Mouse (Mus musculus): ENCODE results near the gene Ucp2. TPM values are rescaled to one million over a fixed set of nuclear protein-coding genes. Genes with fewer than 3 reads are reported as not detected.

The Ucp2 gene
- 814 and 842 TPM in 2 replicates for polyA plus RNA-seq (2016; fragmentation: Nextera tagmentation; extraction: Ambion mirVana)

DNA sequence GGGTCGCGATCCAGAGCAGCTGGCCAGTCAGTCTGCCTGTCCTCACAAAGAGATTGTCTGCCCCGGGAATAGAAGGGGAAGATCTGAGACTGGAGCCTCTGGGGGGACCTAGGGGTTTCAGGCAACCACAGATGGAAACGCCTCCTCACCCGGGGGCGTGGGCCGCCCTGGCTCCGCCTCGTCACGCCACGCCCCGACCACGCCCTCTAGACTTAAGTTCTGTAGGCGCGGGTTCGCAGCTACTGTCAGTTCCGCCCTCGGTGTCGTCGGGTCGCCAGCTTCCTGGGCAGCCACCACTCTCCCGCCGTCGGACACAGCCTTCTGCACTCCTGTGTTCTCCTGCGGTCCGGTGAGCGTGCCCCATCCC is at the start of gene Ucp2:
Gene Ucp2, plus strand, starts transcription at position 221 of the 367 bp plus-strand sequence.
- H3K27me3 ChIP-seq (replicated peaks): no peaks in the 10 kb centered on the region
- peak within 1 kb of the TSS; percentile 82 for H3K4me3 ChIP-seq
- peak within 1 kb of the TSS; percentile 94 for H3K4me2 ChIP-seq
- H3K27ac ChIP-seq: peak within 1 kb of the TSS; percentile 91
- peak; percentile 86 for ATAC-seq
- no peaks in the 10 kb centered on the region for H3K9me3 ChIP-seq (replicated peaks)
- H3K9ac ChIP-seq: peak within 1 kb of the TSS; percentile 95
- peaks cover 54% of the 10 kb centered on the region for H3K4me1 ChIP-seq
- under 1% methylated on average over 27 of the region's 27 CpGs for WGBS (ENCODE audit: insufficient replicate concordance)
- H3K36me3 ChIP-seq: peaks cover 42% of the 10 kb centered on the region

DNA sequence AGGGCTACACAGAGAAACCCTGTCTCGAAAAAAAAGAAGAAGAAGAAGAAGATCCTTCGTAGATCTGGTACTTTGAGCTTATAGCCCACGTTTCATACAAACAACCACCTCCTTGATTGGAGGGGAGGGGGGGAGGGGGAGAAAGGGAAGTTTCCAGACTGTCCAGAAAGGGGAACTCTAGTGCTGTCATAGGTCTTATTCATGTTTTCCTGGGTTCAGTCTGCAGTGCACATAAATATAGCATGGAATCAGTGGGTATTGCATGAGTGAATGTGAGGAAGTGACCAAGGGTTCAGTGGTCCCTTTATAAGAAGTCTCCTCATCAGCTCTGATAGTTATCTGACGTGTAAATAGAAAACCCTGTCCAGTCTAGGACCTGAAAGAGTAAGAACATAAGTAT is 49.4 kb upstream of the Ucp2 start:
- Histone ChIP-seq H3K9ac (no peak overlapping the region), H3K4me3 (no peak overlapping the region), H3K4me1 (0 out of 2 replicates have a peak, but pooled peaks cover under 1% of the 10 kb centered on the region), H3K27me3 (replicated peaks) (no peaks in the 10 kb centered on the region), H3K36me3 (peaks cover 77% of the 10 kb centered on the region), H3K27ac (no peak overlapping the region), H3K4me2 (no peak overlapping the region), H3K9me3 (replicated peaks) (no peaks in the 10 kb centered on the region)
- ATAC-seq: no peak
- 53% methylated on average over 4 of the region's 4 CpGs for WGBS (ENCODE audit: insufficient replicate concordance)

DNA sequence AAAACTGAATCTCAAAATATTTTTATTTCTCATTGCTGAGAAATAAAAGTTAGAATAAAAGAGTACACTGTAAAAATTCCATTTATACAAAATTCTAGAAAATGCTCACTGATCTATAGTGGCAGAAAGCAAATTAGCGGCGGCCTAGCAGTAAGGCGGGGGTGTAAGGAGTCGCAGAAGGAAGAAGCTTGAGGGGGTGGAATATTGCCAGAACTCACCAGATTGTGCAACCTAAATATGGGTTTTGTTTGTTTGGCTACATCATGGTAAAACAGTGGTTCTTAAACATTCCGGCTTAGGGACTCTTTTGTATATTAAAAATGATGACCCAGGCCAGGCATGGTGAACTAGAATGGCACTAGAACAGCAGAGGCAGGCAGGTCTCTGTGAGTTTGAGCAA is 46.9 kb upstream of the Ucp2 start:
- no peak overlapping the region for H3K27ac ChIP-seq
- 91% methylated on average over 5 of the region's 5 CpGs for WGBS (ENCODE audit: insufficient replicate concordance)
- H3K27me3 ChIP-seq (replicated peaks): no peaks in the 10 kb centered on the region
- no peaks in the 10 kb centered on the region for H3K9me3 ChIP-seq (replicated peaks)
- H3K36me3 ChIP-seq: peaks cover 82% of the 10 kb centered on the region
- H3K4me3 ChIP-seq: no peak overlapping the region
- no peak for ATAC-seq
- no peak overlapping the region for H3K9ac ChIP-seq
- H3K4me1 ChIP-seq: 0 out of 2 replicates have a peak, but pooled peaks cover 7% of the 10 kb centered on the region
- no peak overlapping the region for H3K4me2 ChIP-seq

DNA sequence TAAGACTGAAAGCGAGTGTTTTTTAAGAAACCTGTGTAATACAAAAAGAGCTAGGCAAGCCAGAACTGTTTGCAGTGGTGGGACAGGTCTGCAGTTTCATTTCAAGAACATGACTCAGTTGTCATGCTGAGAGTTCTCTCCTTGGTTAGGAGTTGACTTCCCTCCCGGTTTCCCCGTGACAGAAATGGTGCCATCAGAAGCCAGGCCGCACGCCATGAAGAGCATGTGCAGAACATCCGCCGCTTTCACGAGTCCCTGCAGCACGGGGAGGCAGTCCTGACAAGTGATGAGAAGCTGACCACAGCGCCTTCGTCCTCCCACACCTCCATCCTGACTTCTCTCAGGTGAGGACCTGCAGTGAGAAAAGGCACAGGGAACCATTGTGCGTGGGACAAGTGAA is 44.6 kb upstream of the Ucp2 start:
- 86% methylated on average over 12 of the region's 12 CpGs for WGBS (ENCODE audit: insufficient replicate concordance)
- H3K9me3 ChIP-seq (replicated peaks): no peaks in the 10 kb centered on the region
- H3K27me3 ChIP-seq (replicated peaks): no peaks in the 10 kb centered on the region
- H3K36me3 ChIP-seq: peaks cover 83% of the 10 kb centered on the region
- H3K9ac ChIP-seq: no peak overlapping the region
- no peak for ATAC-seq
- H3K4me3 ChIP-seq: no peak overlapping the region
- no peak overlapping the region for H3K4me2 ChIP-seq
- H3K4me1 ChIP-seq: 0 out of 2 replicates have a peak, but pooled peaks cover 7% of the 10 kb centered on the region
- H3K27ac ChIP-seq: no peak overlapping the region

DNA sequence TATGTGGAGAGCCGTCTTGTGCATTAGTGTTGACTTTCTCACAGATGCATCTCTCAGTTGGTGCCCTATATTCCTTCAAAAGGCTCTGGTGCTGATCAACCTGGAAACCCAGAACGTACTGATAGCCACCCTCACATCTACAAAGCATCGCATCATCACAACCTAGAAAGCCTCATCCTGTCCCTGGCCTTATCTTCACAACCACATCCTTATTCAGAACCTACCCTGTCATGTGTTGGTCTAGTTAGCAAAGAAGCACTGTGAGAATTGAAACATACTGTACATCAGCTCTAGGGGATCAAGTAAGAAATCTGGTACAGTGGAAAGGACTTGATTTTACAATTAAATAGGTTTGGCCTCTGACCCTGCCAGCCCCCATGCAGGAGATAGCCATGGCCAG is 44.2 kb upstream of the Ucp2 start:
- Histone ChIP-seq H3K4me1 (0 out of 2 replicates have a peak, but pooled peaks cover 7% of the 10 kb centered on the region), H3K9ac (no peak overlapping the region), H3K27ac (no peak overlapping the region), H3K4me2 (no peak overlapping the region), H3K4me3 (no peak overlapping the region), H3K9me3 (replicated peaks) (no peaks in the 10 kb centered on the region), H3K27me3 (replicated peaks) (no peaks in the 10 kb centered on the region), H3K36me3 (peaks cover 83% of the 10 kb centered on the region)
- WGBS (ENCODE audit: insufficient replicate concordance): 52% methylated on average over 3 of the region's 3 CpGs
- no peak for ATAC-seq

DNA sequence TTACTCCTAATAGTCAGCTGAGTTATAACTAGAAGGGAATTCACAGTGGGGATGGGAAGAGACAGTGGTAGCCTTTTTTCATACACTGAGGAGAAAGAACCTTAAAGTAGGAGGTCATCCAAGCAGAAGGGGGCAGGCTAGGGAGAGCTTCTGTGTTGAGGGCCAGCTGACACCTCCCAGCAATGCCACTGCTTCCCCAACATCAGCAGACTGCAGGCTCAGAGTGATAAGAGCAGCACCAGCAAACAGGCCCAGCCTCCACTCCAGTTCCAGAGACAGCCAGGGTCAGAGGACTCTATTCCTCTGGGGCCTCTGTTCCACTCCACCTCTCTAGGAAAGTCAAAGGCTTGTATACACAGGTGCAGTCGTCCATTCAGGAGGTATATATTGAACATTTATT is 35.0 kb upstream of the Ucp2 start:
- peak overlapping the region; percentile 57 for H3K9ac ChIP-seq
- H3K27me3 ChIP-seq (replicated peaks): no peaks in the 10 kb centered on the region
- peak overlapping the region; percentile 100 for H3K27ac ChIP-seq
- H3K36me3 ChIP-seq: peaks cover 83% of the 10 kb centered on the region
- H3K4me2 ChIP-seq: peak overlapping the region; percentile 43
- no peak overlapping the region for H3K4me3 ChIP-seq
- H3K9me3 ChIP-seq (replicated peaks): no peaks in the 10 kb centered on the region
- peak; percentile 95 for ATAC-seq
- H3K4me1 ChIP-seq: peaks cover 58% of the 10 kb centered on the region
- WGBS (ENCODE audit: insufficient replicate concordance): 25% methylated on average over 1 of the region's 1 CpGs

DNA sequence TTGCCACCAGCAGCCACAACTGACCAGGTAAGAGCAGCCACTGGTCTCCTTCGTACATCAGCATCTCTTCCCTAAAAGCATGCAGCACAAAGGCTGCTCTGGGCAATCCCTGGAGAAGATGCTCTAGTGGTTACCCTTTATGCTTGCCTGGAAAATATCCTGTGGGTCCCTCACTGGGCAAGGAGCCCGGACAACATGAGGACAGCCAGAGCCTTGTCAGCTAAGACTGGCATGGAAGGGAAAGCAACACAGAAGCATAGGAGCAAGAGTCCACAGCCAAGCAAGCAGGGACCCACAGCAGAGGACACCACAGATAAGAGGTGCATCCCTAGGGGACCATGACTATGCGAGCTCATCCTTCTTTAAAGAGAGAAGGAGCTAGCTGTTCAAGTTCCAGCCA is 33.3 kb upstream of the Ucp2 start:
- no peak for ATAC-seq
- peak overlapping the region; percentile 100 for H3K27ac ChIP-seq
- H3K4me3 ChIP-seq: no peak overlapping the region
- H3K4me1 ChIP-seq: peaks cover 75% of the 10 kb centered on the region
- H3K4me2 ChIP-seq: no peak overlapping the region
- 87% methylated on average over 3 of the region's 3 CpGs for WGBS (ENCODE audit: insufficient replicate concordance)
- H3K36me3 ChIP-seq: peaks cover 83% of the 10 kb centered on the region
- H3K9me3 ChIP-seq (replicated peaks): no peaks in the 10 kb centered on the region
- no peaks in the 10 kb centered on the region for H3K27me3 ChIP-seq (replicated peaks)
- H3K9ac ChIP-seq: peak overlapping the region; percentile 7; the same call in 1 of the 2 replicates

DNA sequence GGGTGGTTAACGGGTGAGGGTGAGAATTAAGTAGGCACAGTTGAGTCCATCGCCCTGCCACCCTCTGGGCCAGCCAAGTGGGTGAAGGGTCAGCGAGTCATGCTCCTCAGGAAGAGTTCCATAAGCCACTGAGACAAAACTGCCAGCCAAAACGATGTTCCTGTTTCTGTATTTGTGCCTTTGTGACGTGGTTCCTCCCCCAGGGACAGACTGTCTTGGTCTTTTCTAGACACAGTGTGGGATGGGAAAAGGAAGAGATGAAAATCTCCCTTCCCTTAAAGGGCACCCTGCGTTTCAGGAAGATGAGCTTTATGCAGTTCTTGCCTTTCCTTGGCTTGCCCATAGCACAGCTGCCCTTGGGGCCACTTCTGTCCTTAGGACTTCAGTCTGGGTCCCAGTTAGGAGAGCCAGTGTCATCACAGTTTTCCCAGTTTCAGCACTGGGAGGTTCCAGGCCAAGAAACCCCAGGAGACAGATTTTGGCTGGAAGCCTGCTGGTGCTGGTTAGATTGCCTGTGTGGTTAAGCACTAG is 31.5 kb upstream of the Ucp2 start:
- no peak for ATAC-seq
- 63% methylated on average over 6 of the region's 6 CpGs for WGBS (ENCODE audit: insufficient replicate concordance)
- Histone ChIP-seq H3K9me3 (replicated peaks) (no peaks in the 10 kb centered on the region), H3K27me3 (replicated peaks) (no peaks in the 10 kb centered on the region), H3K27ac (peak overlapping the region; percentile 100), H3K4me2 (peak overlapping the region; percentile 84; the same call in 1 of the 2 replicates), H3K9ac (peak overlapping the region; percentile 90), H3K4me3 (no peak overlapping the region), H3K4me1 (peaks cover 93% of the 10 kb centered on the region), H3K36me3 (peaks cover 73% of the 10 kb centered on the region)

DNA sequence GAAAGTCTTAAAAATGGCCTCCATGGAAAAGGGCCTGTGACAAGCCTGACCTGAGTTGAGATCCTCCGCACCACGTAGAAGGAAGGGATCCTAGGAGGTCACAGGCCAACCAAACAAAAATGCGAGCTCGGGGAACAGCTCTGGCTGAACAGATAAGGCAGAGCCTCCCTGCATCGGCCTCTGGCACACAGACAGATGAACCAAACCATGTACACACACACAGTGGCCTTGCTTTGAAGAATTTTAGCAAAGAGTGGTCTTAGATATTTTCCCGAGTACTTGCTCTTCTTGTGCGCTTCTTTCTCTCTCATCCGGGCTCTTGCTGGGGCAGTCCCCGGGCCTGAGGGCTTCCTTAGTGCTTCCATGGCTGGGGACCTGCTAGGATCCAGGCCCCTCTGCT is 29.9 kb upstream of the Ucp2 start:
- Histone ChIP-seq H3K9me3 (replicated peaks) (no peaks in the 10 kb centered on the region), H3K27me3 (replicated peaks) (no peaks in the 10 kb centered on the region), H3K4me1 (peaks cover 96% of the 10 kb centered on the region), H3K36me3 (peaks cover 65% of the 10 kb centered on the region), H3K4me2 (peak overlapping the region; percentile 84), H3K4me3 (peak overlapping the region; percentile 29), H3K27ac (peak overlapping the region; percentile 100), H3K9ac (peak overlapping the region; percentile 90)
- ATAC-seq: peak; percentile 53
- 22% methylated on average over 9 of the region's 9 CpGs for WGBS (ENCODE audit: insufficient replicate concordance)

DNA sequence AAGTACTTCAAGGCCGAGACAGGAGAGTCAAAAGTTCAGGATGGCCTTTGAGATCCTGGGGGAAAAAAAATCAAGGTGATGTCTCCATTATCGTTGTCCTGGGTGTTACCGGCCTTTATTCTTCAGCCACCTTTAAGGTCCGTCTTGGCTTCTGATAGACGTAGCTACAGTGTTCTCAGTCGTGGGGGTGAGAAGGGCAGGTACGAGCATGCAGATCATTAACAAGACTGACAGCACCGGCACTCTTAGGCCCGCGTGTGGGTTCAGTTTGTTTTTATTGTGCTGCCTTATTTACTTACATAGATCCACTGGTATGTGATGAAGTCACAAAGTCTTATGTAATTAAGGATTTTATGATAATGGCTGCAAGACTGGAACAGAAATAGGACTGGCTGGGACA is 29.4 kb upstream of the Ucp2 start:
- peak overlapping the region; percentile 84 for H3K4me2 ChIP-seq
- no peaks in the 10 kb centered on the region for H3K27me3 ChIP-seq (replicated peaks)
- ATAC-seq: no peak
- H3K36me3 ChIP-seq: peaks cover 68% of the 10 kb centered on the region
- 73% methylated on average over 10 of the region's 10 CpGs for WGBS (ENCODE audit: insufficient replicate concordance)
- peaks cover 96% of the 10 kb centered on the region for H3K4me1 ChIP-seq
- peak overlapping the region; percentile 100 for H3K27ac ChIP-seq
- H3K4me3 ChIP-seq: peak overlapping the region; percentile 67; the same call in 1 of the 2 replicates
- no peaks in the 10 kb centered on the region for H3K9me3 ChIP-seq (replicated peaks)
- peak overlapping the region; percentile 90 for H3K9ac ChIP-seq

DNA sequence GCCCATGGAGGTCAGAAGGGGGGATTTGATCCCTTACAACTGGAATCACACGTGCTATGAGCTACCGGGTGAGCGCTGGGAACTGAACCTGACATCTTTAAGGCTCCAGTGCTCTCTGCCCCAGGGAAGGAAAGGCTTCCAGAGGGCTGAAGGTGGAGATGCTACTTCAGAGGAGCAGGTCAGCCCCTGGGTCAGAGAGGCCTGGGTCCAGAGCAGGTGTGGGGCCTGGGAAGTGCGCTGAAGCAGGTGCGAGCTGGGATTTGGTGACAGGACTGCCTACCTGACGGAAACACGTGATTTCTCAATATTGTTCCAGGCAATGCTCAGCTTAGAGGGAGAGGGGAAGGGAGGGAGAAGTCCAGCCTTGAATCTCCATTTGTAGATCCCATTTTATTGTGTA is 28.9 kb upstream of the Ucp2 start:
- H3K9ac ChIP-seq: peak overlapping the region; percentile 90
- H3K9me3 ChIP-seq (replicated peaks): no peaks in the 10 kb centered on the region
- 91% methylated on average over 7 of the region's 7 CpGs for WGBS (ENCODE audit: insufficient replicate concordance)
- peaks cover 96% of the 10 kb centered on the region for H3K4me1 ChIP-seq
- ATAC-seq: no peak
- peak overlapping the region; percentile 67 for H3K4me3 ChIP-seq
- H3K36me3 ChIP-seq: peaks cover 68% of the 10 kb centered on the region
- peak overlapping the region; percentile 100 for H3K27ac ChIP-seq
- no peaks in the 10 kb centered on the region for H3K27me3 ChIP-seq (replicated peaks)
- peak overlapping the region; percentile 84 for H3K4me2 ChIP-seq

DNA sequence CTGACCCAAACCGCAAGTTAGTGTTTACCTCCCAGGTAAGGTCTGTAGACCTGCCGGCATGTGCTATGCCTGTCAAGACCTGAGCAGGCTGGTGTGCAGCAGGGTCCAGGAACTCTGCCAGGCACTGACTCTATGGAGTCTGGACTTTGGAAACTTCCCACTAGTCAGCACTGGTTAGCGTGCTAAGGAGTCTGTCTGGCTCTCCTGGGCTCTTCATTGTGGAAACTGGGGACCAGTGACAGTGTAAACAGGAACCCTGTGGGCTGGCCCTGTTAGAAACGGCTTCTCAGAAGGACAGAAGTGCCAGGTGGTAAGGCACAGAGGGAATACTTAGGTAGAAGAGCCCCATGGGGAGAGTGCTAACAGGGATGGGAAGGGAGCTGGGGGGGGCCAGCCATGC is 27.9 kb upstream of the Ucp2 start:
- peak overlapping the region; percentile 100 for H3K27ac ChIP-seq
- WGBS (ENCODE audit: insufficient replicate concordance): 67% methylated on average over 4 of the region's 4 CpGs
- no peaks in the 10 kb centered on the region for H3K27me3 ChIP-seq (replicated peaks)
- peak overlapping the region; percentile 67 for H3K4me3 ChIP-seq
- H3K4me2 ChIP-seq: peak overlapping the region; percentile 84
- ATAC-seq: no peak
- peaks cover 96% of the 10 kb centered on the region for H3K4me1 ChIP-seq
- no peaks in the 10 kb centered on the region for H3K9me3 ChIP-seq (replicated peaks)
- peak overlapping the region; percentile 90 for H3K9ac ChIP-seq
- H3K36me3 ChIP-seq: peaks cover 67% of the 10 kb centered on the region

Measured in liver, embryonic 12.5 days (tissue).